9 mouse cellular contexts compared by ENCODE assay signal in the genomic region with DNA sequence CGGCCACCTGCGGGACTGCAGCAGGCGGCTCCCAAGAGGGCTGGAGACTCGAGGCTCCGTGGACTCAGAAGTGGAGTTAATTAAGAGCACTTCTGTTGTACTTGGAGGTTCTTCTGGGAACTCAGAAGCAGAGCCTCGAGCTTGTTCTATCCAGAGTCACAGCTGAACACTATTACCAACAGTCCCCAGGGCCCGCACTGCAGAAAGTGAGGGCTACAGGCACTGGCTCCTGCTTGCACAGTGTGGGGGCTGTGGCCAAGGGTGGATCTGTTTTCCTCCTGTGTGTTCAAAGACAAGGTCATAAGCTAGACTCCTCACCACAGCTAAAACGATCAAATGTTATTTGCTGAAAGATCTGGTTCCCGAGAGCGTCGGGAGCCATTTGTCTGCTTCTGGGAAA. TPM values are rescaled to one million over a fixed set of nuclear protein-coding genes. Genes with fewer than 3 reads are reported as not detected.
A peak's percentile ranks its signal among the peaks of the same experiment; 100 is the strongest.
DNase-seq lines count a peak whose midpoint lies in the region; ATAC-seq lines count a peak whose summit lies in the region.
"Had no signal": no experiment of that assay in that cellular context is flagged by ENCODE, and none has a peak within 500 bp of the region (broad histone marks: within the 10 kb centered on the region; RNA-seq: fewer than 3 reads in every experiment).

No protein-coding gene starts in this region.

- no peak overlapping the region for H3K9ac ChIP-seq in forebrain, embryonic 16.5 days (replicated peaks; ENCODE audit: low read depth, low read length)
- no peak overlapping the region for H3K9ac ChIP-seq in liver, embryonic 11.5 days (ENCODE audit: low read depth, low read length)
- H3K9ac ChIP-seq in heart, embryonic 16.5 days (ENCODE audit: low read length) = no peak overlapping the region
- no peak overlapping the region for H3K9ac ChIP-seq in neural tube, embryonic 15.5 days (replicated peaks)
- H3K9ac ChIP-seq: midbrain, embryonic 12.5 days had no signal

- H3K27ac ChIP-seq in forebrain, embryonic 10.5 days = peak overlapping the region; percentile 63
- H3K27ac ChIP-seq in forebrain, embryonic 16.5 days (ENCODE audit: low read length) = no peak overlapping the region
- H3K27ac ChIP-seq in liver, embryonic 11.5 days (ENCODE audit: low read depth, low read length) = no peak overlapping the region; the same call in 1 of the 2 replicates
- no peak overlapping the region for H3K27ac ChIP-seq in heart, embryonic 16.5 days (ENCODE audit: low read length)
- H3K27ac ChIP-seq in neural tube, embryonic 15.5 days (replicated peaks) = peak overlapping the region; percentile 45; the same call in 1 of the 2 replicates
- H3K27ac ChIP-seq: midbrain, embryonic 12.5 days had no signal

- H3K9me3 ChIP-seq in forebrain, embryonic 10.5 days = 0 out of 2 replicates have a peak, but pooled peaks cover 3% of the 10 kb centered on the region
- no peaks in the 10 kb centered on the region for H3K9me3 ChIP-seq in forebrain, embryonic 16.5 days (ENCODE audit: control insufficient read depth, low read length)
- H3K9me3 ChIP-seq in liver, embryonic 11.5 days (ENCODE audit: control insufficient read depth, low read length) = no peaks in the 10 kb centered on the region
- H3K9me3 ChIP-seq in heart, embryonic 16.5 days (replicated peaks; ENCODE audit: control insufficient read depth, low read length) = no peaks in the 10 kb centered on the region
- H3K9me3 ChIP-seq in neural tube, embryonic 15.5 days (replicated peaks) = no peaks in the 10 kb centered on the region
- H3K9me3 ChIP-seq: midbrain, embryonic 12.5 days had no signal

- no peak for DNase-seq in forebrain, embryonic 10.5 days (ENCODE audit: extremely low spot score, low spot score)
- DNase-seq in liver, embryonic 11.5 days (ENCODE audit: low spot score) = no peak
- DNase-seq in liver = no peak
- no peak for DNase-seq in layer of hippocampus, adult 11-12 months (ENCODE audit: low spot score)
- DNase-seq in urinary bladder, postnatal 10 days (ENCODE audit: low spot score) = no peak

- no peaks in the 10 kb centered on the region for H3K27me3 ChIP-seq in forebrain, embryonic 10.5 days (ENCODE audit: poor library complexity, severe bottlenecking)
- H3K27me3 ChIP-seq in forebrain, embryonic 16.5 days (replicated peaks; ENCODE audit: control insufficient read depth, insufficient read depth, low read length) = no peaks in the 10 kb centered on the region
- no peaks in the 10 kb centered on the region for H3K27me3 ChIP-seq in liver, embryonic 11.5 days (replicated peaks; ENCODE audit: control insufficient read depth, insufficient read depth, low read length)
- H3K27me3 ChIP-seq in heart, embryonic 16.5 days (ENCODE audit: control insufficient read depth, insufficient read depth, low read length) = no peaks in the 10 kb centered on the region
- no peaks in the 10 kb centered on the region for H3K27me3 ChIP-seq in neural tube, embryonic 15.5 days (replicated peaks)

- no peak overlapping the region for H3K4me2 ChIP-seq in forebrain, embryonic 16.5 days (ENCODE audit: low read length)
- peak overlapping the region; percentile 40 for H3K4me2 ChIP-seq in liver, embryonic 11.5 days
- peak overlapping the region; percentile 51 for H3K4me2 ChIP-seq in heart, embryonic 16.5 days (ENCODE audit: low read depth, low read length)
- 0 out of 2 replicates have a peak overlapping the region, but pooled peaks have one; percentile 35 for H3K4me2 ChIP-seq in neural tube, embryonic 15.5 days

- H3K4me3 ChIP-seq in forebrain, embryonic 10.5 days = no peak overlapping the region
- no peak overlapping the region for H3K4me3 ChIP-seq in forebrain, embryonic 16.5 days (replicated peaks; ENCODE audit: low read length)
- no peak overlapping the region for H3K4me3 ChIP-seq in liver, embryonic 11.5 days (ENCODE audit: low read depth, low read length)
- no peak overlapping the region for H3K4me3 ChIP-seq in heart, embryonic 16.5 days (ENCODE audit: low read length)
- H3K4me3 ChIP-seq in neural tube, embryonic 15.5 days (replicated peaks) = no peak overlapping the region
- H3K4me3 ChIP-seq: midbrain, embryonic 12.5 days had no signal

- WGBS in forebrain, embryonic 10.5 days = 72% methylated on average over 11 of the region's 11 CpGs
- 57% methylated on average over 11 of the region's 11 CpGs for WGBS in forebrain, embryonic 16.5 days
- WGBS in liver, embryonic 11.5 days = 65% methylated on average over 11 of the region's 11 CpGs
- 59% methylated on average over 11 of the region's 11 CpGs for WGBS in heart, embryonic 16.5 days
- 70% methylated on average over 11 of the region's 11 CpGs for WGBS in neural tube, embryonic 15.5 days

- H3K36me3 ChIP-seq in forebrain, embryonic 10.5 days (replicated peaks) = peaks cover 22% of the 10 kb centered on the region
- peaks cover 5% of the 10 kb centered on the region; the same call in 1 of the 2 replicates for H3K36me3 ChIP-seq in forebrain, embryonic 16.5 days (ENCODE audit: control insufficient read depth, insufficient read depth)
- H3K36me3 ChIP-seq in liver, embryonic 11.5 days (ENCODE audit: control insufficient read depth, insufficient read depth, low read length) = no peaks in the 10 kb centered on the region
- 0 out of 2 replicates have a peak, but pooled peaks cover 2% of the 10 kb centered on the region for H3K36me3 ChIP-seq in heart, embryonic 16.5 days (ENCODE audit: control insufficient read depth, insufficient read depth)
- peaks cover 14% of the 10 kb centered on the region; the same call in 1 of the 2 replicates for H3K36me3 ChIP-seq in neural tube, embryonic 15.5 days

- H3K4me1 ChIP-seq in forebrain, embryonic 10.5 days = peaks cover 62% of the 10 kb centered on the region
- H3K4me1 ChIP-seq in forebrain, embryonic 16.5 days (replicated peaks; ENCODE audit: control insufficient read depth, insufficient read depth, low read length) = peaks cover 37% of the 10 kb centered on the region
- peaks cover 13% of the 10 kb centered on the region; the same call in 1 of the 2 replicates for H3K4me1 ChIP-seq in liver, embryonic 11.5 days (replicated peaks; ENCODE audit: control insufficient read depth, insufficient read depth, low read length)
- H3K4me1 ChIP-seq in heart, embryonic 16.5 days (ENCODE audit: control insufficient read depth, insufficient read depth, low read length) = no peaks in the 10 kb centered on the region
- peaks cover 36% of the 10 kb centered on the region for H3K4me1 ChIP-seq in neural tube, embryonic 15.5 days

- no peak for ATAC-seq in forebrain, embryonic 16.5 days
- peak; percentile 39; the same call in 1 of the 2 replicates for ATAC-seq in liver, embryonic 11.5 days (replicated peaks; ENCODE audit: low FRiP score)
- ATAC-seq in heart, embryonic 16.5 days (replicated peaks; ENCODE audit: extremely low read depth, insufficient read depth, low FRiP score) = no peak
- ATAC-seq in neural tube, embryonic 15.5 days (ENCODE audit: low FRiP score) = no peak

RNA-seq across cellular contexts. Expression of gene Pdcd5, which starts 38.9 kb away (rescaled TPM):
- polyA plus RNA-seq in forebrain, embryonic 10.5 days (2016; fragmentation: Nextera tagmentation; extraction: Ambion mirVana) = 316 and 317 TPM in 2 replicates
- polyA plus RNA-seq in forebrain, embryonic 16.5 days (2015; fragmentation: Nextera tagmentation; extraction: Ambion mirVana) = 200 and 235 TPM in 2 replicates
- polyA plus RNA-seq in liver, embryonic 11.5 days (2014; fragmentation: Nextera tagmentation; extraction: Ambion mirVana) = 284 and 301 TPM in 2 replicates
- 238 and 276 TPM in 2 replicates for polyA plus RNA-seq in heart, embryonic 16.5 days (2015; fragmentation: Nextera tagmentation; extraction: Ambion mirVana)
- 245 and 246 TPM in 2 replicates for polyA plus RNA-seq in neural tube, embryonic 15.5 days (2015; fragmentation: Nextera tagmentation; extraction: Ambion mirVana)

Comparison
In these comparisons a context has a peak if more than half of its experiments do, and no peak if none do; other contexts are left out.
1. H3K27ac ChIP-seq: peak in forebrain, embryonic 10.5 days (single experiment) and neural tube, embryonic 15.5 days (single experiment); none in forebrain, embryonic 16.5 days (single experiment), liver, embryonic 11.5 days (single experiment) and heart, embryonic 16.5 days (single experiment).